Mouse (Mus musculus): ENCODE results near the gene Fank1.

DNA sequence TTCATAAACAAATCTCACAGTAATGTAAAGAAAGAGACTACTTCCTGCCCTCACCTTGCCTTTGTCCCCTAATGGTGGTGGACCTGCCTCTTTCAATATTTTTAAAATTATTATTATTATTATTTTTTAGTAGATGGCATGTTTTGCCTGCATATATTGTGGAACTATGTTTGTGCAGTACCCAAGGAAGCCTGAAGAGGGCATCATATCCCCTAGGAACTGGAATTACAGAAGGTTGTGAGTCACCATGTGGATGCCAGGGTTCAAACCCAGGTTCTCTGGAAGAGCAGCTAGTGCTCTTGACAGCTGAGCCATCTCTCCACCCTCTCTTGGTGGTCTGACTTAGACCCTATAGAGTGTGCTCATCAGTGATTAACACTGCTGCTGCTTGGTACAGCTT lies 74.1 kb downstream of the Fank1 start:
- TF ChIP-seq POLR2A (IDR thresholded peaks at IDR 0.05; ENCODE audit: low read depth, low read length) (no peak), CTCF (IDR thresholded peaks at IDR 0.05; ENCODE audit: borderline replicate concordance, insufficient read depth, low read length) (no peak)
